Mouse (Mus musculus) erythroblast, embryonic 14.5 days (primary cell): Measurements from ENCODE around the gene Fgd5.

Source experiments
- GATA1 ChIP-seq: IDR thresholded peaks from 2 replicates; pipeline ENCODE4 v1.6.1; 2012; ENCODE audit warnings: low read length, inconsistent platforms, mixed read lengths
- TAL1 ChIP-seq: IDR thresholded peaks from 3 replicates; pipeline ENCODE4 v1.6.1; 2012; ENCODE audit warnings: low read length, inconsistent platforms, mixed read lengths

DNA sequence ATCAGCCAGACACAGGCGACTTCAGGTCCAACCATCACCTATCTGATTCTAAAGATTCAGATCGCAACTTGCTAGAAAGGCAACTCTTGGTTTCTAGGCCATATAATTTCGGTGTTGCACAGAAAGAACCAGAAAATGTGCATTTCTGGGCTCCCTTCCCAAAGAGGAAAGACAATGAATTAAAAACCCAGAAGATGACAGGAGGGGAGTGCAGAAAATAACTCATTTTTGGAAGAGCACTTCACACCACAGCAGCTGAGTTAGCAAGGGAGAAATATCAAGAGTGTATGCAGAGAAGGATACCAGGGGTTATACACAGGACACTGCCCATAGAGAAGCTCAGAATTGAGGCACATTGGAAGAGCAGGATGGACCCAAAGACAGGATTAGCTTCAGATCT, 106.3 kb downstream of the Fgd5 start:
- TF ChIP-seq GATA1, result no peak
- TF ChIP-seq TAL1, result no peak
